Mouse (Mus musculus) limb, embryonic 11.5 days (tissue): ENCODE measurements around the gene Sim2. TPM values are rescaled to one million over a fixed set of nuclear protein-coding genes. Genes with fewer than 3 reads are reported as not detected.
A peak's percentile ranks its signal among the peaks of the same experiment; 100 is the strongest.

ENCODE experiments used
- ATAC-seq: fragments of 200-750 bp; cut with Nextera tagmentation; 2 replicates; pipeline ENCODE4 v1.8.0; 2017; ENCODE audit warnings: low read depth; ENCODE audit not compliant: insufficient number of reproducible peaks, low FRiP score, low TSS enrichment
- DNase-seq: peaks from one replicate; pipeline ENCODE4 v3.0.0-alpha.2; 2015; ENCODE audit warnings: low spot score
- H3K27ac ChIP-seq: fragments of 300-500 bp; sonication (generic); replicated peaks from 2 replicates; pipeline ENCODE4 v1.5.1; 2014; ENCODE audit warnings: low read depth, mild to moderate bottlenecking, low read length
- H3K27me3 ChIP-seq: fragments of 300-500 bp; sonication (generic); 2 replicates; pipeline ENCODE4 v1.6.1; 2014; ENCODE audit warnings: mild to moderate bottlenecking, low read length, mixed read lengths; ENCODE audit not compliant: control insufficient read depth, insufficient read depth
- H3K36me3 ChIP-seq: fragments of 300-500 bp; sonication (generic); 2 replicates; pipeline ENCODE4 v1.6.1; 2014; ENCODE audit warnings: mild to moderate bottlenecking, low read length, moderate library complexity, mixed read lengths; ENCODE audit not compliant: control insufficient read depth, insufficient read depth
- H3K4me1 ChIP-seq: fragments of 300-500 bp; sonication (generic); 2 replicates; pipeline ENCODE4 v1.6.1; 2014; ENCODE audit warnings: low read length, mixed read lengths; ENCODE audit not compliant: control insufficient read depth, insufficient read depth
- H3K4me2 ChIP-seq: fragments of 300-500 bp; sonication (generic); 2 replicates; pipeline ENCODE4 v1.6.1; 2014; ENCODE audit warnings: low read depth, mild to moderate bottlenecking, moderate library complexity; ENCODE audit not compliant: severe bottlenecking
- H3K4me3 ChIP-seq: fragments of 300-500 bp; sonication (generic); 2 replicates; pipeline ENCODE4 v1.5.1; 2014; ENCODE audit warnings: low read depth, low read length
- H3K9ac ChIP-seq: fragments of 300-500 bp; sonication (generic); 2 replicates; pipeline ENCODE4 v1.6.1; 2014; ENCODE audit warnings: mild to moderate bottlenecking, low read length
- H3K9me3 ChIP-seq: fragments of 300-500 bp; sonication (generic); 2 replicates; pipeline ENCODE4 v1.6.1; 2016; ENCODE audit warnings: low read length; ENCODE audit not compliant: control insufficient read depth
- WGBS: fragments of 180-500 bp; shearing (Covaris S2); extraction: QIAGEN DNeasy Blood & Tissue Kit; methylation state at CpG from one replicate; pipeline ENCODE4 v1.1.7; 2014; 5-methylcytosine and 5-hydroxymethylcytosine counted together
- polyA plus RNA-seq: library from polyadenylated mRNA; unstranded; fragments of >200 nt; fragmentation: Nextera tagmentation; extraction: Ambion mirVana; gene quantifications from 2 replicates; pipeline ENCODE4 v1.2.1, GENCODE M21; 2014

The Sim2 gene
- polyA plus RNA-seq, 1 experiment from 2014 or later, result 2.6 TPM

GRCm38 (mm10) chr16:94088226-94088748, 3.6 kb downstream of the Sim2 start:
- WGBS, result 3% methylated on average over 11 of the region's 11 CpGs
- peak; percentile 52 for DNase-seq
- Histone ChIP-seq H3K27me3 (peaks cover 90% of the 10 kb centered on the region), H3K36me3 (no peaks in the 10 kb centered on the region), H3K27ac (no peak overlapping the region), H3K4me2 (no peak overlapping the region), H3K4me3 (no peak overlapping the region), H3K4me1 (peaks cover 15% of the 10 kb centered on the region; the same call in 1 of the 2 replicates), H3K9me3 (no peaks in the 10 kb centered on the region), H3K9ac (no peak overlapping the region)
- no peak for ATAC-seq

- Histone ChIP-seq H3K4me2 (no peak overlapping the region), H3K9me3 (no peaks in the 10 kb centered on the region), H3K4me3 (no peak overlapping the region), H3K4me1 (peaks cover 15% of the 10 kb centered on the region; the same call in 1 of the 2 replicates), H3K36me3 (no peaks in the 10 kb centered on the region), H3K9ac (no peak overlapping the region), H3K27ac (no peak overlapping the region), H3K27me3 (peaks cover 91% of the 10 kb centered on the region)
- ATAC-seq, result no peak
- peak; percentile 51 for DNase-seq
- WGBS, result 3% methylated on average over 14 of the region's 14 CpGs
Observed at GRCm38 (mm10) chr16:94088819-94089692, 4.3 kb downstream of the Sim2 start.

DNA sequence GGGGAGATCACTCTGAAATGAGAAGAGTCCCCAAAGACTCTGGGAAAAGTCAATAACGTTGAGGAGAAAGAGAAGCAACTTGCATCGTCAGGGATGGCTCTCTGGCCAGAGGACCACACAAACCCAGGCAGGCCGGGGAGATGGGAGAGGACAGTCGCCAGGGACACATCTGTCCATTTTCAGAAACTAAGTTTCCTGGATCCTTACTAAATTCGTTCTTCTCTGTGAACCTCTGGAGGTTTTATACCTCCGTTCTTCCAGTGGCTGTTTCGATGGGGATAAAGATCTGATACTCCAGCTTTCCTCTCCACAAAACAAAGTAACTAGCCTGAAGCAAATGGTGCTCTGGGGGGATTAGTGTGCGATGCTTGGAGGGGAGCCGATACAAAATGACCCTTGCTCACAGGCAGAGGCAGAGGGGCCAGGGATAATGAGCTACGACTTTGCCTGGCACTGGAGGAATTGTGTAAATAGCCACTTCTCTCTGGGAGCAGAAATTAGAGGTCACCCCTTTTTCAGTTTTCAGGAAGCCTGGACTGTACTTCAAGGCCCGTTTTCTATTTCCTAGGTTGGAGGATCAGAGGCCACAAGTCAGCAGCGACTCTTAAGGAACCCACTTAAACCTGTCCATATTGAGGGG, 7.9 kb downstream of the Sim2 start:
- ATAC-seq (no peak), DNase-seq (peak; percentile 42)
- Histone ChIP-seq H3K9ac (no peak overlapping the region), H3K4me3 (no peak overlapping the region), H3K9me3 (no peaks in the 10 kb centered on the region), H3K27me3 (peaks cover 84% of the 10 kb centered on the region), H3K27ac (no peak overlapping the region), H3K4me2 (no peak overlapping the region), H3K4me1 (peaks cover 6% of the 10 kb centered on the region; the same call in 1 of the 2 replicates), H3K36me3 (no peaks in the 10 kb centered on the region)
- under 1% methylated on average over 12 of the region's 12 CpGs for WGBS

GRCm38 (mm10) chr16:94093151-94093863, 8.6 kb downstream of the Sim2 start:
- peaks cover 84% of the 10 kb centered on the region for H3K27me3 ChIP-seq
- no peak overlapping the region for H3K4me3 ChIP-seq
- no peaks in the 10 kb centered on the region for H3K36me3 ChIP-seq
- DNase-seq (peak; percentile 64), ATAC-seq (no peak)
- no peak overlapping the region for H3K27ac ChIP-seq
- WGBS, result 1% methylated on average over 24 of the region's 24 CpGs
- peaks cover 11% of the 10 kb centered on the region; the same call in 1 of the 2 replicates for H3K4me1 ChIP-seq
- H3K4me2 ChIP-seq, result no peak overlapping the region
- no peak overlapping the region for H3K9ac ChIP-seq
- H3K9me3 ChIP-seq, result no peaks in the 10 kb centered on the region

- Histone ChIP-seq H3K36me3 (no peaks in the 10 kb centered on the region), H3K4me1 (peaks cover 11% of the 10 kb centered on the region; the same call in 1 of the 2 replicates), H3K27me3 (peaks cover 76% of the 10 kb centered on the region), H3K9ac (no peak overlapping the region), H3K27ac (no peak overlapping the region), H3K9me3 (no peaks in the 10 kb centered on the region), H3K4me2 (no peak overlapping the region), H3K4me3 (no peak overlapping the region)
- DNase-seq (peak; percentile 65), ATAC-seq (no peak)
- WGBS, result under 1% methylated on average over 48 of the region's 48 CpGs
Observed at GRCm38 (mm10) chr16:94094251-94095108, 9.7 kb downstream of the Sim2 start.

GRCm38 (mm10) chr16:94095109-94095822, 10.5 kb downstream of the Sim2 start:
- Histone ChIP-seq H3K4me1 (peaks cover 11% of the 10 kb centered on the region; the same call in 1 of the 2 replicates), H3K4me3 (no peak overlapping the region)

GRCm38 (mm10) chr16:94096479-94096878, 11.7 kb downstream of the Sim2 start:
- ATAC-seq (no peak), DNase-seq (peak; percentile 58)
- Histone ChIP-seq H3K36me3 (no peaks in the 10 kb centered on the region), H3K4me2 (no peak overlapping the region), H3K4me1 (peaks cover 11% of the 10 kb centered on the region; the same call in 1 of the 2 replicates), H3K27ac (no peak overlapping the region), H3K27me3 (peaks cover 56% of the 10 kb centered on the region), H3K9ac (no peak overlapping the region), H3K4me3 (no peak overlapping the region), H3K9me3 (no peaks in the 10 kb centered on the region)
- 3% methylated on average over 14 of the region's 14 CpGs for WGBS

More at GRCm38 (mm10) chr16:94095109-94095822, 10.5 kb downstream of the Sim2 start:
- H3K27ac ChIP-seq, result no peak overlapping the region
- peaks cover 68% of the 10 kb centered on the region for H3K27me3 ChIP-seq
- H3K9ac ChIP-seq, result no peak overlapping the region
- DNase-seq (peak; percentile 65), ATAC-seq (no peak)
- no peaks in the 10 kb centered on the region for H3K36me3 ChIP-seq
- H3K9me3 ChIP-seq, result no peaks in the 10 kb centered on the region
- under 1% methylated on average over 26 of the region's 26 CpGs for WGBS
- H3K4me2 ChIP-seq, result no peak overlapping the region
